ENCODE assay signal across 13 mouse cellular contexts in genomic region chr13:4188174-4188573, GRCm38 (mm10). TPM values are rescaled to one million over a fixed set of nuclear protein-coding genes. Genes with fewer than 3 reads are reported as not detected.
A peak's percentile ranks its signal among the peaks of the same experiment; 100 is the strongest.
DNase-seq lines count a peak whose midpoint lies in the region; ATAC-seq and TF ChIP-seq lines count a peak whose summit lies in the region.
"Had no signal": no experiment of that assay in that cellular context is flagged by ENCODE, and none has a peak within 500 bp of the region (broad histone marks: within the 10 kb centered on the region; RNA-seq: fewer than 3 reads in every experiment).

No protein-coding gene starts in this region.

- H3K27me3 ChIP-seq in hindbrain, postnatal 0 days (ENCODE audit: insufficient read depth, low read length) = no peaks in the 10 kb centered on the region
- H3K27me3 ChIP-seq in hindbrain, embryonic 13.5 days = no peaks in the 10 kb centered on the region
- H3K27me3 ChIP-seq: heart, embryonic 13.5 days had no signal

- H3K9me3 ChIP-seq in hindbrain, postnatal 0 days (ENCODE audit: low read length) = no peaks in the 10 kb centered on the region
- no peaks in the 10 kb centered on the region for H3K9me3 ChIP-seq in hindbrain, embryonic 13.5 days
- H3K9me3 ChIP-seq: heart, embryonic 13.5 days had no signal

- no peak overlapping the region for H3K4me2 ChIP-seq in hindbrain, postnatal 0 days (ENCODE audit: low read depth, low read length)
- H3K4me2 ChIP-seq in hindbrain, embryonic 13.5 days = no peak overlapping the region
- H3K4me2 ChIP-seq: heart, embryonic 13.5 days had no signal

- no peak overlapping the region for H3K27ac ChIP-seq in hindbrain, postnatal 0 days
- H3K27ac ChIP-seq in hindbrain, embryonic 13.5 days = no peak overlapping the region
- H3K27ac ChIP-seq: heart, embryonic 13.5 days; liver, embryonic 14.5 days had no signal

- H3K4me1 ChIP-seq in hindbrain, postnatal 0 days (ENCODE audit: insufficient read depth, low read length) = no peaks in the 10 kb centered on the region
- no peaks in the 10 kb centered on the region for H3K4me1 ChIP-seq in hindbrain, embryonic 13.5 days (replicated peaks)
- H3K4me1 ChIP-seq: heart, embryonic 13.5 days had no signal

- H3K9ac ChIP-seq in hindbrain, postnatal 0 days (replicated peaks; ENCODE audit: low read length) = no peak overlapping the region
- no peak overlapping the region for H3K9ac ChIP-seq in hindbrain, embryonic 13.5 days
- H3K9ac ChIP-seq: heart, embryonic 13.5 days; liver, embryonic 14.5 days had no signal

- DNase-seq in adrenal gland, postnatal 10 days = peak; percentile 24
- DNase-seq in adrenal gland, adult 8-10 months = no peak
- DNase-seq in hindbrain, postnatal 0 days (ENCODE audit: low spot score) = peak; percentile 45
- peak; percentile 21 to 28 for DNase-seq in right cerebral cortex, postnatal 10 days (ENCODE audit: low spot score in 2 of 2)
- no peak for DNase-seq in right cerebral cortex, adult 18-20 months
- DNase-seq in testis, postnatal 10 days (ENCODE audit: low spot score) = no peak
- DNase-seq in right cerebral cortex, postnatal 14 days = no peak

- H3K36me3 ChIP-seq in hindbrain, postnatal 0 days (ENCODE audit: insufficient read depth, low read length) = no peaks in the 10 kb centered on the region
- no peaks in the 10 kb centered on the region for H3K36me3 ChIP-seq in hindbrain, embryonic 13.5 days
- H3K36me3 ChIP-seq: heart, embryonic 13.5 days had no signal

- peak; percentile 52 for TF ChIP-seq CTCF in hindbrain, postnatal 0 days (IDR thresholded peaks at IDR 0.05; ENCODE audit: low read depth)

- WGBS in hindbrain, postnatal 0 days = 93% methylated on average over 2 of the region's 2 CpGs
- WGBS in hindbrain, embryonic 13.5 days = 98% methylated on average over 2 of the region's 2 CpGs

- ATAC-seq in hindbrain, postnatal 0 days = no peak
- ATAC-seq in hindbrain, embryonic 13.5 days (ENCODE audit: low FRiP score) = no peak

- no peak overlapping the region for H3K4me3 ChIP-seq in hindbrain, postnatal 0 days (ENCODE audit: low read length)
- no peak overlapping the region for H3K4me3 ChIP-seq in hindbrain, embryonic 13.5 days
- H3K4me3 ChIP-seq: erythroblast, embryonic 14.5 days; heart, embryonic 13.5 days; myocyte had no signal

RNA-seq across cellular contexts. Expression of gene Akr1c13, which starts 2.8 kb away (rescaled TPM):
- total RNA-seq in adrenal gland, postnatal 10 days (2021) = 10 to 100 TPM; 25.0 to 25.8 TPM
- 10 to 100 TPM in 1 of 4 experiments, 1 to 10 TPM in 3; 3.9 to 10.8 (median 9.0) TPM for total RNA-seq in adrenal gland, adult 8-10 months (2022)
- 0.10 and 4.6 TPM in 2 replicates for total RNA-seq in hindbrain, postnatal 0 days (2014; rRNA removed)
- polyA plus RNA-seq in hindbrain, postnatal 0 days (2015; fragmentation: Nextera tagmentation; extraction: Ambion mirVana) = 3.5 and 4.2 TPM in 2 replicates
- 5.6 and 6.0 TPM in 2 replicates for polyA plus RNA-seq in hindbrain, embryonic 13.5 days (2015; fragmentation: Nextera tagmentation; extraction: Ambion mirVana)
- polyA plus RNA-seq: erythroblast, embryonic 14.5 days had no signal

RNA-seq across cellular contexts. Expression of gene Akr1c18, which starts 37.7 kb away (rescaled TPM):
- 100 to 1,000 TPM; 382 to 409 TPM for total RNA-seq in adrenal gland, postnatal 10 days (2021)
- 1,000 to 10,000 TPM in 2 of 4 experiments, under 1 TPM in 1, not detected in 1; 0.40 to 1,052 (median 1,024) TPM for total RNA-seq in adrenal gland, adult 8-10 months (2022)
- total RNA-seq in hindbrain, postnatal 0 days (2014; rRNA removed) = not detected in 2 replicates
- 0.15 TPM in 1 of 2 replicates, not detected in the other for polyA plus RNA-seq in hindbrain, postnatal 0 days (2015; fragmentation: Nextera tagmentation; extraction: Ambion mirVana)
- polyA plus RNA-seq in hindbrain, embryonic 13.5 days (2015; fragmentation: Nextera tagmentation; extraction: Ambion mirVana) = not detected in 2 replicates
- polyA plus RNA-seq: erythroblast, embryonic 14.5 days; heart, embryonic 13.5 days; large intestine, adult 2 months; myocyte had no signal

RNA-seq across cellular contexts. Expression of gene Akr1c19, which starts 40.3 kb away (rescaled TPM):
- 1 to 10 TPM; 2.2 to 2.5 TPM for total RNA-seq in adrenal gland, postnatal 10 days (2021)
- 1 to 10 TPM in 2 of 4 experiments, under 1 TPM in 2; 0.59 to 1.8 (median 0.92) TPM for total RNA-seq in adrenal gland, adult 8-10 months (2022)
- 0.73 and 1.1 TPM in 2 replicates for total RNA-seq in hindbrain, postnatal 0 days (2014; rRNA removed)
- 5.9 and 6.4 TPM in 2 replicates for polyA plus RNA-seq in hindbrain, postnatal 0 days (2015; fragmentation: Nextera tagmentation; extraction: Ambion mirVana)
- 5.7 and 5.9 TPM in 2 replicates for polyA plus RNA-seq in hindbrain, embryonic 13.5 days (2015; fragmentation: Nextera tagmentation; extraction: Ambion mirVana)
- polyA plus RNA-seq: myocyte had no signal

Comparison
In these comparisons a context has a peak if more than half of its experiments do, and no peak if none do; other contexts are left out.
1. DNase-seq: peak in adrenal gland, postnatal 10 days (single experiment), hindbrain, postnatal 0 days (single experiment) and right cerebral cortex, postnatal 10 days (2 of 2); none in adrenal gland, adult 8-10 months (single experiment), right cerebral cortex, adult 18-20 months (single experiment), testis, postnatal 10 days (single experiment) and right cerebral cortex, postnatal 14 days (single experiment).